Mouse (Mus musculus) layer of hippocampus, adult 2 months (tissue): ENCODE measurements around the gene Snrpn. TPM values are rescaled to one million over a fixed set of nuclear protein-coding genes. Genes with fewer than 3 reads are reported as not detected.

ENCODE experiments used
- DNase-seq, 2 experiments: peaks; one replicate each; pipeline ENCODE4 v3.0.0; 2022; ENCODE audit warnings: low spot score in 2 of 2
- H3K27ac ChIP-seq: fragments of 200-600 bp; 2 replicates; pipeline ENCODE4 v1.8.1; 2022
- H3K4me3 ChIP-seq: fragments of 200-600 bp; 2 replicates; pipeline ENCODE4 v1.8.1; 2022; ENCODE audit warnings: mild to moderate bottlenecking
- CTCF ChIP-seq: fragments of 200-600 bp; conservative IDR thresholded peaks from 2 replicates; pipeline ENCODE4 v1.8.1; 2022; ENCODE audit warnings: antibody characterized with exemption, mild to moderate bottlenecking, moderate library complexity
- total RNA-seq, 2 experiments: library from RNA; stranded (reverse); gene quantifications; 2 replicates each; pipeline ENCODE4 v1.2.3; 2021

The Snrpn gene
- total RNA-seq, 2 experiments from 2014 or later = 770 to 849 TPM

- no peak for TF ChIP-seq CTCF
- Histone ChIP-seq H3K4me3 (peak within 1 kb of the TSS; percentile 71), H3K27ac (peak within 1 kb of the TSS; percentile 94)
- peak; percentile 77 to 84 for DNase-seq
These were observed 135.3 kb downstream of the Snrpn start, which contains the start of the genes Snurf and Gm38393 for GRCm38 (mm10) chr7:60004606-60005330. Gene Snurf (minus strand): TSS chr7:60005049. Gene Gm38393 (minus strand): TSS chr7:60005064.

DNA sequence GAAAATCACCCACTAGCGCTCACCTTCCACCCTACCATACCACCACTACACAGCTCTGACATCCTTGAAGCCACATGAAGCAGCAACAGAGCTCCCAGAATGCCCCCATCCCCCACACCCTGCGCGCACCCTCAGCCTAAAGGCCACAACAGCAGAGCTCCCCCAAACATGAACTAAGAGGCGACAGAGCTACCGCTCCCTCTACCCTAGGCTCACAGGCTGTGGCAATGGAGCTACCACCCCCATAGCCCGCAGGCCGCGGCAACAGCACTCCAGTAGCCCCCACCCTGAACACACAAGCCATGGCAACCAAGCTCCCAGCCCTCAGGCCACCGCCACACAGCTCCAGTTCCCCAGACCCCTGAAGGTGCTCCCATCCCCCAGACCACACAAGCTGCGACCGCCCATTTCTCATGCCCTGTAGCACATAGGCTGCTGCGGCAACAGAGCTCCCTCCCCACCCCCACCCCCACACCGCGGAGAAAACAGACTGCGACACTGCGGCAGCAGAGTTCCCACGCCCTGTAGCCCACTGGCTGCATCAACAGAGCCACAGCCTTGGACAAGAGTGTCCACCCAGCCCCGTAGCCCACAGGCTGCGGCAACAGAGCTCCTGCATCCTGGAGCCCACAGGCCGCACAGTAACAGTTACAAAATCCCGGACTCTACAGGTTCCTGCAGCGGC lies 136.0 kb downstream of the Snrpn start:
- no peak for TF ChIP-seq CTCF

DNA sequence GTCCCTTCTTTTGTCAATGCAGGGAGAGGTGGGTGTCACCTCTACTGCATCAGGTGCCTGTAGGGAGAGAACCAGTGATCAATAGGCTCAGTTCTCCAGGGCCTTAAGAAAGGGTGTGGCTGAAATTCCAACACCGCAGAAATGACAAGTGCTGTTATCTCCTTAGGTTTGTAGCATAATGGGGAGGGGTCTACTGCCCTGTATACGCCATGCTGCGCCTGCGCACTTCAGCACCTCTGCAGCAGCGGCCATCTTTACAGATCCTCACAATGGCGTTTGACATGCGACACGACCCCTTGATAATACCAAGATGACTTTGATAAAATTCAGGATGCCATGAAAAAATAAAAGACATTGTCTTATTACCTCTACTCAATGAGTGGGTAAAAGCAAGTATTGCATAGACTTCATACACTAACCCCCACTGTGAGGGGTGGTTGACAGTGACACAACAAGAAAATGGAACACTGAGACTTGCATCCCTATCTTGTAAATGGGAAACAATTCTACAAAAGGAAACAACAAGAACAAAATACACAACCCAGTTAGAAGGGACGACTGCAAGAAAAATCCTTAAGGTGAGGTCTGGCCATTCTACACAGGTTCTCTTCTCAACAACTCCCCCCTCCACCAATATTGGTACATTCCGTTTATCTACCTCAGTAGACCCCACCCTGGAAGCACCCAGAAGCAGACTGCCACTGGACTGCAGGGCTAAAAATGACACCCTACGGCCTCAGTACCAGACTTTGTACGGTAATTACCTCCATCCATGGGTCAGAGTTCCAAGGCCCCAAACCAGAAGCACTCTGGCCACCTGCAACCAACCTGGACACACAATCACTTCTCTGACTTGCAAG lies 136.8 kb downstream of the Snrpn start:
- peak overlapping the region; percentile 94 for H3K27ac ChIP-seq
- TF ChIP-seq CTCF = no peak
- DNase-seq = peak; percentile 19 to 21
- peak overlapping the region; percentile 71 for H3K4me3 ChIP-seq

More for the DNA sequence above, 136.0 kb downstream of the Snrpn start:
- Histone ChIP-seq H3K4me3 (peak overlapping the region; percentile 71), H3K27ac (peak overlapping the region; percentile 94)
- DNase-seq = peak; percentile 23 to 30

DNA sequence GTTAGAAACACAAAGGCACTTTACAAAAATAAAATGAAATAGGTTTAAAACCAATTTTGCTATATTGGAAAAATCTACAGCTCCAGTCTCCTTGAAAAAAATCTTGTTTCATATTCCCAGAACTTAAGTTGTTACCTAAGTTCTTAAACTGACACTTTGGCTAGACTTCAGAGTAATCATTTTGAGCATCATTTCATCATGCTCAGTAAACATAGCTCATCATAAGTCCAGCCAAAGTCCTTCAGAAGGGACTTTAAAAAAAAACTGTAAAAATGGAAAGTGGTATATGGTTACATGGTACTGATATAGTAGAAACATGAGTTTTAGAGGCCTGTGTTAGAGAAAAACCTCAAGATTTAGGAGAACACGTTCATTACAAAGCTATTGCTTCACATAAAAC lies 161.4 kb downstream of the Snrpn start:
- DNase-seq = no peak
- Histone ChIP-seq H3K27ac (no peak overlapping the region), H3K4me3 (no peak overlapping the region)

More for the DNA sequence above, 161.4 kb downstream of the Snrpn start:
- no peak for TF ChIP-seq CTCF

Other genes with a start within 250 kb of the Snrpn start
- gene Snurf, start 135.2 kb downstream of the Snrpn start, total RNA-seq = 1,000 to 10,000 TPM; 2,056 to 2,386 TPM
- 10 to 100 TPM; 63.9 to 71.2 TPM for gene Gm38393, start 135.2 kb downstream of the Snrpn start, total RNA-seq